Mouse (Mus musculus): ENCODE results near the gene Lrp2.

DNA sequence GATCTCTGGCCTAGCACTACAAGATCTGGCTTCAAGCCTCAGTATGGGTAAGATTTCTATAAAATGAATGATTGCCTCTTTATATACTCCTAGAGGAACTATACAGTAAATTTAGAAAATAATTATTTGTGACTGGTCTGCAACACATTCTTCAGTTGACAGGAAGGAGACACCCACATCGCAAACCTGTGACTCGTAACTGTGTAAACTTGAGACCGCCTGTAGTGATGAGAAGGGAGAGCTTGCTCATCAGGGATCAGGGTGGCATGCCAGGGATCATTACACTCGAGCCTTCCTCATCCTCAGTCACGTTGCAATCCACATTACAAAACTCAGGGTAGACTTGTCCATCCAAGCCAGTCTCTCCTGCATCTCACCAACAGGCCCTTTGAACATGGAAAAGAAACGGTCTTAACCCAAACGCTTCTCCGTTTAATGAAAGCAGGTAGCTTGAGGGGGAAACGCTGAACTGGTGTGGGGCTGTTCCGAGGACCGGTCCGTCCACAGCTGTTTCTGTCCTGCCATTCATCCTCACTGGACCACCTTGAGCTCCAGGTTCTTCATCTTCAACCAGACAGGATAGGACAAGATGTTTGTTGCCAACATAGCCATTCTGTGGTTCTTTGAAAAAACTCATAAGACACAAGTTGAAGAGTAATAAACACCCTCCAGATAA lies 189.0 kb downstream of the Lrp2 start:
- TF ChIP-seq GATA1 (IDR thresholded peaks at IDR 0.05; ENCODE audit: borderline replicate concordance, low read length) (no peak), FLI1 (IDR thresholded peaks at IDR 0.05; ENCODE audit: low read length) (no peak)
